Mouse (Mus musculus): ENCODE measurements at regions not wholly inside any gene's neighbourhood (a gene's known extent, or its start where the extent isn't known, plus 50 kb on each side); places are given as distances from the start of the nearest gene placed in this dataset.

DNA sequence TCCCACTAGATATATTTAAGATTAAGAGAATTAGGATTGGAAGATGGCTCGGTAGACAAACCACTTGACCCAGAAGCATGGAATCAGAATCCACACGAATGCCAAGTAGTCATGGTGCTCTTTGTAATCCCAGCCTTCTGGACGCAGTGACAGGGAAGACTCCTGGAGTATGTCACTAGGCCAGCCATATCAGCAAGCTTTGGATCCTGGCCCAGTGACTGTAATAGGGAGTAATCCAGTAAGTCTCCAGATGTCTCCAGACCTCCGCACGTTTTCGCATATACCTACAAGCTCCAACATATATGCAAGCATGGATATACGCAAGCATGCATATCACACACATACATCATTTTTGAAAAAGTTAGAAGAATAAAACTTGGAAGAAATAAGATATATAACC, 73.9 kb upstream of the H2afz start:
- DNase-seq (ENCODE audit: extremely low read depth, low read depth) = no peak

DNA sequence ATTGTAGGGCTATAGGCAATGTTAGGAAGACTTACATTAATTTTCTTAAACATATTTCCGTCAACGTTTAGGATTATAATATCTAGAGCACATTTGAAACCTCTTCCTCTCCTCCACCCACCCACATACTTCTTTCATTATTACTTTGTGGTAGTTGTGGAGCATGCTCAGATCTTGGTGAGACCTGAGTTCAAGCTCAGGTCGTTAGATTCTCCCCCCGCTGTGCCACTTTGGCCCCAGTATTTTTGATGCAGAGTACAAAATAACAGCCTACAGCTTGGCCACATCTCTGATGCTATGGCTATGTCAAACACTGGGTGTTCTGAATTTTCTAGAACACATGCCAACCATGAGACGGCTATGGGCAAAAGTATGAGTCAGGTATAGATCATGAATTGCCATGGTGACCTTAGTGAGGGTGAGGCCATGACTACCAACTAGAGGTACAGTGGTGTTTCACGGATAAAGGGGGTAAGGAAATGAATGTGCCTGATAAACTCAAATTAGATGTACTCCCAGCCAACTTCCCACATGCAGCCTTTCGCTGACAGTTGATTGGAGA, 68.5 kb upstream of the H2afz start:
- DNase-seq (ENCODE audit: extremely low read depth, low read depth) = no peak

DNA sequence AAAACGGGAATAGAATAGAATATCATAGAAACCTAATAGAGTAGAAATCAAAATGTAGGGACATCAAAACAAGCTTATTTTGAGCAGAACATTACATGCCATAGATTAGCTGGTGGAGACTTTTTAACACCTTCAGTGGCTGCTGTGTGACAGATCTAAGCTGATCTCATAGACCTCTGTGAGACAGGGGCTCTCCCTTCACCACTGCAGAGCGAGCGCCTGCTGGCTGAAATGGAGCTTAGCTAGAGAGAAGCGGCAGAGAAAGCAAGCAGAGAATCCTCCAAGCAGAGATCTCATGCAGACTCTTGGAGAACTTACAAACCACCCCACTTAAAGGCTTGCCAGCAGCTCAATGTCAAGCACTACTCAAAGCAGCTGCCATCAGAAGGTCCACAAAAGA, 65.5 kb upstream of the H2afz start:
- DNase-seq (ENCODE audit: extremely low read depth, low read depth) = no peak

DNA sequence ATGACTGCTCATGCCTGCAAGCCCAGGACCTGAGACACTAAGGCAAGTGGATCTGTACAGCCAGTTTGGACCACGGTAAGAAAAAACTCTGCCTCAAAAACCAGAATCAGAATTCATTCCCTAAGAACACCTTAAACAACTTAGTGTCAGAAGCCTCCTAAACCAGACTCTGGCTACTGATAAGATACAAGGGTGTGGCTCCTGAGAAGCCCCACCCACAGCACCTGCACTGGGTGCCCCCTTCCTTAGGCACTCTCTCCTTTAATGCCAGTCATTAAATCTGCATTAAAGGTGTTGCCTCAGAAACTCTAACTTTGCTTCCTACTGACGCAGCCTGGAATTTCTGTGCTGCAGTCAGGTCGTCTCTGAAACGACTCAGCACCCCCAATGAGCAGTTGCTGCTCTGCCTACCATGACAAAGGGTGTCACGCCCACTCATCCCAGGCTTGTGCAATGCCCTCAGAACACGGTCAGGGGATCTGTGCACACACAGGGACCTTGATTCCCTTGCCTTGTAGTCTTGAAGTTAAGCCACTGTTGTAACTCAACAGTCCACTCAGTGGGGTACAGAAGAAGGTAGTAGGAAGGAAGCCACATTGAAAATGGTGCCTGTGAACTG, 62.8 kb upstream of the H2afz start:
- DNase-seq (ENCODE audit: extremely low read depth, low read depth) = no peak

DNA sequence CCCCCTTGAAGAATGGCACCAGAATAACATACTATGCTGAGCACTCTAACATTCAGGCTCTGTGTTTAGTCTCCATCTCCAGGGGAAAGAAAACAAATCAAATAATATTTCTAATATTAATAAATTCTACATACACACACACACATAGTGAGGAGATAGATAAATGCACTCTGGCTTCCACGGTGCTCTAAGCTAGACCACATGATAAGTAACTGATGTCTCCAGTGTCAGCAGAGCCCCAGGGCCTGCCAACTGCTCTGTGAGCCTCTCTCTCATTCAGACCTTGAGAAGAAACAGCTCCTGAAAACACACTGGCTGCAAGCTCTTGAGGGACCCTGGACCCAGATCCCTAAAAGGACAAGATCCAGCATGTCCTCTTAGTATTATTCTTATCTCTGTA, 56.9 kb upstream of the H2afz start:
- no peak for DNase-seq (ENCODE audit: extremely low read depth, low read depth)

DNA sequence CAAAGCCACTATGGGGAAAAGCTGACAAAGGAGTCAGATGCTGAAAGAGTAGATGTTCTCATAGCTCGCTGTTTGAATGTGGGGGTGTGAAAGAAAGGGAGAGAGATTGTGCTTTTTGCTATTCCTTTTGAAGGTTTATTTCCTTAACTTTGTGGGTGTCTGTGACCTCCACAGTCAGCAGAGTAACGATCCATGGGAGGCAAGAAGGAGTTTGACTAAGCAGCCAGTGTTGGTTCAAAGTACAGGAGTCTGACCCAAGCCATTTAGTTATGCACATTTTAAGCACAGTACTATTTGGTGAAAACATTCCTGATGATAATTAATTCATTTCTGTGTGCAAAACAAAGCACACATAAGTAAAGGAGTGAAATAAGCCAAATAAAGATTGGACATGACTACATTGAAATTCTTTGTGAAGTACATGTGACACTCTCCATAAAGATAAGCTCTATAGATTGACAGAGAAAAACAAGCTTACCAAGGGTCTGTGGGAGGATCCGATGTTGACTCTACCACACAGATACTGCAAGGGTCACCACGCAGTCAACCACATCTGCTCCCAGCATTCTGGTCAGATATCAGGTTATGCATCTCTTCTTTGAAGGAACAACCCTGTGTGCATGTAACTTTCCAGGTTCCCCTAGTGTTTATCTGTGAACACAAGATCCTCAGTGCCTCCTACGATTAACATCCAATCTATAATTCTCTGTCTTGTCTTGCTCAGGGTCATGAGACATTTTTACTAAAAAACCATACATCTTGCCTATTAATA, 56.2 kb upstream of the H2afz start:
- DNase-seq (ENCODE audit: extremely low read depth, low read depth) = no peak

DNA sequence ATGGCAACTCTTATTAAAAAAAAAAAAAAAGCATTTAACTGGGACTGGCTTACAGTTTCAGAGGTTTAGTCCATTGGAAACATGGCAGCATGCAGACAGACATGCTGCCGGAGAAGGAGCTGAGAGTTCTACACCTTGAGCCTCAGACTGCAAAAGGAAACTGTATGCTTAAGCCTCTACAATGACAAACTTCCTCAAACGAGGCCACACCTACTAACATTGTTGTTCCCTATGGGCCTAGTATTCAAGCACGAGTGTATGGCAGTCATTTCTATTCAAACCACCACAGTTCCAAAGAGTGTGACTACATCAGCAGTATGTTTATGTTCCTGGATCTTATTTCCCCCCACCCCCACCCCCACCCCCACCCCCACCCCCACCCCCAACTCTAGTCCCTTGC, 54.2 kb upstream of the H2afz start:
- DNase-seq (ENCODE audit: extremely low read depth, low read depth) = peak; percentile 71

Data from MEL-GATA-1-ER (cell line).